7 mouse cellular contexts compared by ENCODE assay signal in the genomic region with DNA sequence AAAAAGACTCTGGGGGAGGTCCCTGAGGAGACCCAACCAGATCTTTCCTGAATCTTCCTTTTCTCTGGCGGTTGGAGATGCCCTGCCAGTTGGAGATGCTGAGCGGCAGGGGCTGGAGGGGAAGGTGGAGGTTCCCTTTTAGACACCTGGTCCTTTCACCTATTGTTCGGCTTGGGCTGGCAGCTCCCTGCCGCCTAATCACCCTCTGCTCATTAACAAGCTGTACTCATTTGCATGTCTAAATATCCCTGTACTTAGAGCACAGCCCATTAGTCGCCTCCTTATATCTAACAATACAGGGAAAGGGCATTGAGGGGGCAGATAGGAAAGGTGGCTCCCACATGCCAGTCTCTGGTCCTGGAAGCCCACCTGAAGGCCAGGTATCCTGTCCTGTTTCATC. TPM values are rescaled to one million over a fixed set of nuclear protein-coding genes. Genes with fewer than 3 reads are reported as not detected.
DNase-seq lines count a peak whose midpoint lies in the region; ATAC-seq and TF ChIP-seq lines count a peak whose summit lies in the region.

No protein-coding gene starts in this region.

- no peaks in the 10 kb centered on the region for H3K9me3 ChIP-seq in kidney, postnatal 0 days (replicated peaks; ENCODE audit: low read length)
- no peaks in the 10 kb centered on the region for H3K9me3 ChIP-seq in MEL (replicated peaks; ENCODE audit: insufficient read depth, low read length)
- H3K9me3 ChIP-seq in embryonic facial prominence, embryonic 14.5 days (ENCODE audit: control insufficient read depth, low read length) = no peaks in the 10 kb centered on the region
- H3K9me3 ChIP-seq in liver, postnatal 0 days (ENCODE audit: low read length) = no peaks in the 10 kb centered on the region

- 45% methylated on average over 5 of the region's 5 CpGs for whole genome bisulfite sequencing in kidney, postnatal 0 days
- 48% methylated on average over 5 of the region's 5 CpGs for WGBS in embryonic facial prominence, embryonic 14.5 days
- WGBS in liver, postnatal 0 days (ENCODE audit: insufficient replicate concordance) = 44% methylated on average over 5 of the region's 5 CpGs

- H3K79me2 ChIP-seq in MEL (ENCODE audit: control insufficient read depth, insufficient read depth, low read length, poor library complexity) = no peaks in the 10 kb centered on the region

- H3K27me3 ChIP-seq in kidney, postnatal 0 days (ENCODE audit: insufficient read depth, low read length) = no peaks in the 10 kb centered on the region
- H3K27me3 ChIP-seq in MEL (ENCODE audit: control insufficient read depth in 1 of 2, insufficient read depth in 2 of 2, low read length in 2 of 2) = no peaks in the 10 kb centered on the region
- H3K27me3 ChIP-seq in embryonic facial prominence, embryonic 14.5 days (replicated peaks; ENCODE audit: control insufficient read depth, insufficient read depth, low read length) = no peaks in the 10 kb centered on the region
- no peaks in the 10 kb centered on the region for H3K27me3 ChIP-seq in liver, postnatal 0 days (ENCODE audit: insufficient read depth, low read length)

- ATAC-seq in kidney, postnatal 0 days (replicated peaks; ENCODE audit: low FRiP score, low read depth) = no peak
- ATAC-seq in embryonic facial prominence, embryonic 14.5 days (ENCODE audit: low read depth) = no peak
- no peak for ATAC-seq in liver, postnatal 0 days
- no peak for ATAC-seq in monocyte, adult 5-6 weeks (replicated peaks; ENCODE audit: insufficient number of reproducible peaks, low FRiP score, low TSS enrichment, poor library complexity, severe bottlenecking)

- TF ChIP-seq RAD21 in MEL (IDR thresholded peaks at IDR 0.05; ENCODE audit: low read depth, low read length) = no peak

- DNase-seq in kidney, postnatal 0 days (ENCODE audit: low spot score) = no peak
- DNase-seq in kidney, postnatal 10 days = no peak
- DNase-seq in MEL (ENCODE audit: low read depth, low spot score) = peak; percentile 50
- no peak for DNase-seq in embryonic facial prominence, embryonic 14.5 days (ENCODE audit: low spot score)
- DNase-seq in liver, postnatal 0 days = no peak
- DNase-seq in thymus, postnatal 14 days = no peak

- no peak for TF ChIP-seq POLR2A in MEL (IDR thresholded peaks at IDR 0.05; ENCODE audit: control insufficient read depth in 1 of 2, insufficient read depth in 1 of 2, low read depth in 1 of 2, low read length in 2 of 2, poor library complexity in 1 of 2)

- TF ChIP-seq EP300 in MEL (IDR thresholded peaks at IDR 0.05; ENCODE audit: low read depth in 1 of 2, low read length in 2 of 2) = 0 out of 4 replicates have a peak, but pooled peaks of 1 of the 2 experiments have one; percentile 7
- no peak for TF ChIP-seq EP300 in liver, postnatal 0 days (IDR thresholded peaks at IDR 0.05; ENCODE audit: low read depth)

- peak overlapping the region; percentile 70 for H3K27ac ChIP-seq in kidney, postnatal 0 days
- no peak overlapping the region for H3K27ac ChIP-seq in MEL (ENCODE audit: control insufficient read depth, low read depth, low read length)
- no peak overlapping the region for H3K27ac ChIP-seq in embryonic facial prominence, embryonic 14.5 days (replicated peaks; ENCODE audit: low read depth, low read length)
- H3K27ac ChIP-seq in liver, postnatal 0 days (ENCODE audit: low read depth) = no peak overlapping the region

- H3K9ac ChIP-seq in kidney, postnatal 0 days (ENCODE audit: low read depth, low read length) = no peak overlapping the region
- H3K9ac ChIP-seq in MEL (ENCODE audit: control insufficient read depth, low read depth, low read length, poor library complexity, severe bottlenecking) = peak overlapping the region; percentile 66
- H3K9ac ChIP-seq in embryonic facial prominence, embryonic 14.5 days (ENCODE audit: low read depth, low read length) = no peak overlapping the region
- no peak overlapping the region for H3K9ac ChIP-seq in liver, postnatal 0 days (replicated peaks)

- TF ChIP-seq CTCF in kidney, postnatal 0 days (IDR thresholded peaks at IDR 0.05; ENCODE audit: low read depth) = no peak
- TF ChIP-seq CTCF in MEL (IDR thresholded peaks at IDR 0.05 in 2 of 3, conservative IDR thresholded peaks at IDR 0.05 in 1 of 3; ENCODE audit: control insufficient read depth in 1 of 3, insufficient read depth in 1 of 3, low read depth in 2 of 3, low read length in 3 of 3, poor library complexity in 1 of 3, severe bottlenecking in 1 of 3) = no peak
- no peak for TF ChIP-seq CTCF in liver, postnatal 0 days (IDR thresholded peaks at IDR 0.05; ENCODE audit: low read depth)

- H3K4me1 ChIP-seq in kidney, postnatal 0 days (replicated peaks; ENCODE audit: insufficient read depth, low read length) = 0 out of 2 replicates have a peak, but pooled peaks cover 5% of the 10 kb centered on the region
- peaks cover 26 to 36% of the 10 kb centered on the region in 2 experiments for H3K4me1 ChIP-seq in MEL (ENCODE audit: control insufficient read depth in 1 of 2, insufficient read depth in 2 of 2, low read length in 2 of 2)
- H3K4me1 ChIP-seq in embryonic facial prominence, embryonic 14.5 days (ENCODE audit: control insufficient read depth, insufficient read depth, low read length) = peaks cover 10% of the 10 kb centered on the region; the same call in 1 of the 2 replicates
- H3K4me1 ChIP-seq in liver, postnatal 0 days (ENCODE audit: insufficient read depth) = peaks cover 10% of the 10 kb centered on the region

- no peak overlapping the region for H3K4me3 ChIP-seq in kidney, postnatal 0 days (replicated peaks; ENCODE audit: low read depth, low read length)
- peak overlapping the region; percentile 56 to 70 for H3K4me3 ChIP-seq in MEL (ENCODE audit: control insufficient read depth in 1 of 2, insufficient read depth in 1 of 2, low read depth in 2 of 2, low read length in 2 of 2)
- H3K4me3 ChIP-seq in embryonic facial prominence, embryonic 14.5 days (ENCODE audit: low read depth, low read length) = no peak overlapping the region
- 0 out of 2 replicates have a peak overlapping the region, but pooled peaks have one; percentile 23 for H3K4me3 ChIP-seq in liver, postnatal 0 days (ENCODE audit: low read depth, low read length)

- peak overlapping the region; percentile 40 for H3K4me2 ChIP-seq in kidney, postnatal 0 days (ENCODE audit: low read length)
- 0 out of 2 replicates have a peak overlapping the region, but pooled peaks have one; percentile 36 for H3K4me2 ChIP-seq in embryonic facial prominence, embryonic 14.5 days (ENCODE audit: low read depth, low read length)
- peak overlapping the region; percentile 56 for H3K4me2 ChIP-seq in liver, postnatal 0 days (ENCODE audit: low read depth, low read length)

- no peaks in the 10 kb centered on the region for H3K36me3 ChIP-seq in kidney, postnatal 0 days (ENCODE audit: insufficient read depth, low read length)
- peaks cover 0 to 28% of the 10 kb centered on the region in 2 experiments; a peak in 2 of 4 replicates for H3K36me3 ChIP-seq in MEL (ENCODE audit: control insufficient read depth in 1 of 2, insufficient read depth in 2 of 2, low read length in 2 of 2)
- H3K36me3 ChIP-seq in embryonic facial prominence, embryonic 14.5 days (ENCODE audit: control insufficient read depth, insufficient read depth, low read length) = no peaks in the 10 kb centered on the region
- no peaks in the 10 kb centered on the region for H3K36me3 ChIP-seq in liver, postnatal 0 days (replicated peaks; ENCODE audit: insufficient read depth, low read length)

TF ChIP-seq in MEL, 35 proteins besides CTCF, POLR2A, EP300 and RAD21:
- peak; percentile 40 for TF ChIP-seq NELFE (IDR thresholded peaks at IDR 0.05; ENCODE audit: low read depth, low read length)
- no peak for TF ChIP-seq JUND (IDR thresholded peaks at IDR 0.05; ENCODE audit: low read depth, low read length)
- TF ChIP-seq MXI1 (IDR thresholded peaks at IDR 0.05; ENCODE audit: low read depth, low read length) = peak; percentile 38; the same call in 1 of the 2 replicates
- 0 out of 4 replicates have a peak, but pooled peaks of 1 of the 2 experiments have one; percentile 10 for TF ChIP-seq USF2 (IDR thresholded peaks at IDR 0.05; ENCODE audit: borderline replicate concordance in 1 of 2, insufficient read depth in 1 of 2, low read depth in 1 of 2, low read length in 2 of 2)

RNA-seq across cellular contexts. Expression of gene Lyrm9, which starts 34.3 kb away (rescaled TPM):
- polyA plus RNA-seq in kidney, postnatal 0 days (2015; fragmentation: Nextera tagmentation; extraction: Ambion mirVana) = 27.5 and 28.6 TPM in 2 replicates
- total RNA-seq in MEL (2012; rRNA removed) = 31.6 and 37.5 TPM in 2 replicates
- 10 to 100 TPM in 1 of 2 experiments, not detected in 1; 48.6 TPM for polyA plus RNA-seq in MEL (2012; ENCODE audit: insufficient read depth in 1 of 2, insufficient read length in 2 of 2, low read depth in 1 of 2, low replicate concordance in 2 of 2, missing spikeins in 1 of 2)
- polyA plus RNA-seq in embryonic facial prominence, embryonic 14.5 days (2014; fragmentation: Nextera tagmentation; extraction: Ambion mirVana) = 10.5 and 14.2 TPM in 2 replicates
- 12.9 and 16.5 TPM in 2 replicates for polyA plus RNA-seq in liver, postnatal 0 days (2015; fragmentation: Nextera tagmentation; extraction: Ambion mirVana)
- 11.8 to 34.1 TPM (median 16.2 TPM) in 3 replicates for total RNA-seq in monocyte, adult 5-6 weeks (2017)

RNA-seq across cellular contexts. Expression of gene Ccnq, which starts 40.5 kb away (rescaled TPM):
- 53.6 and 55.8 TPM in 2 replicates for polyA plus RNA-seq in kidney, postnatal 0 days (2015; fragmentation: Nextera tagmentation; extraction: Ambion mirVana)
- total RNA-seq in MEL (2012; rRNA removed) = 74.1 and 77.5 TPM in 2 replicates
- 10 to 100 TPM in 1 of 2 experiments, not detected in 1; 80.5 TPM for polyA plus RNA-seq in MEL (2012; ENCODE audit: insufficient read depth in 1 of 2, insufficient read length in 2 of 2, low read depth in 1 of 2, low replicate concordance in 2 of 2, missing spikeins in 1 of 2)
- polyA plus RNA-seq in embryonic facial prominence, embryonic 14.5 days (2014; fragmentation: Nextera tagmentation; extraction: Ambion mirVana) = 37.2 and 41.3 TPM in 2 replicates
- 19.0 and 20.1 TPM in 2 replicates for polyA plus RNA-seq in liver, postnatal 0 days (2015; fragmentation: Nextera tagmentation; extraction: Ambion mirVana)
- 12.4 to 22.2 TPM (median 16.4 TPM) in 3 replicates for total RNA-seq in monocyte, adult 5-6 weeks (2017)

Comparison
In these comparisons a context has a peak if more than half of its experiments do, and no peak if none do; other contexts are left out.
1. H3K4me3 ChIP-seq: peak in MEL (2 of 2) and liver, postnatal 0 days (single experiment); none in kidney, postnatal 0 days (single experiment) and embryonic facial prominence, embryonic 14.5 days (single experiment).
2. Peak in every context shown above with its lines, with median percentiles within 50 percentile points of each other: H3K4me2 ChIP-seq.